Mouse (Mus musculus): ENCODE measurements around the gene Scpep1. TPM values are rescaled to one million over a fixed set of nuclear protein-coding genes. Genes with fewer than 3 reads are reported as not detected.

Scpep1 gene
- polyA plus RNA-seq, 1 experiment from 2014 or later: 75.9 TPM

DNA sequence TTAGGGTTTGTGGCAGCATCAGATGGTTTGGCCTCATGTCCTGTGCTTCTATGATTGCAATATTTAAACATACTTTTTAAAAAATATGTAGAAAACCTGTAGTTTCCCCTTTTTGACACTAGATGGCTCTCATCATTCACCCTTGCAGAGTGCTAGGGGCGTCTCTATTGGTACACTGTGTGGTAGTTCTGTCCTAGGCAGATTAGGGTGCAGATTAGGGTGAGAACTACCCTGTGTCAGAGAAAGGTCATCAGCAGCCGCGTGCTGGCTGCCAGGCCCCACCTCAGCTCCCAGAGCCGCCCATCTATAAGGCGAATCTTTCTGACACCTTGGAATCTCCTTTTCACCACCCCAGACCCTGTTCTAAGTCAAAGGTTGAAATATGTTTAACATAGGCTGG lies 34.3 kb upstream of the Scpep1 start:
- Histone ChIP-seq H3K9me3 (ENCODE audit: control insufficient read depth, low read length) (no peaks in the 10 kb centered on the region), H3K9ac (ENCODE audit: low read length) (no peak overlapping the region), H3K27ac (replicated peaks; ENCODE audit: low read depth, low read length) (no peak overlapping the region), H3K4me2 (ENCODE audit: low read depth, severe bottlenecking) (no peak overlapping the region), H3K27me3 (ENCODE audit: control insufficient read depth, insufficient read depth, low read length) (no peaks in the 10 kb centered on the region), H3K4me3 (ENCODE audit: low read depth, low read length) (no peak overlapping the region), H3K4me1 (ENCODE audit: control insufficient read depth, insufficient read depth, low read length) (no peaks in the 10 kb centered on the region), H3K36me3 (ENCODE audit: control insufficient read depth, insufficient read depth, low read length) (peaks cover 14% of the 10 kb centered on the region)
- DNase-seq (ENCODE audit: low spot score) (no peak), ATAC-seq (ENCODE audit: insufficient number of reproducible peaks, low FRiP score, low TSS enrichment, low read depth) (no peak)
- 71% methylated on average over 5 of the region's 5 CpGs for WGBS

GRCm38 (mm10) chr11:88988956-88989355 lies 33.7 kb upstream of the Scpep1 start:
- 79% methylated on average over 5 of the region's 5 CpGs for WGBS
- Histone ChIP-seq H3K27ac (replicated peaks; ENCODE audit: low read depth, low read length) (no peak overlapping the region), H3K4me3 (ENCODE audit: low read depth, low read length) (no peak overlapping the region), H3K27me3 (ENCODE audit: control insufficient read depth, insufficient read depth, low read length) (no peaks in the 10 kb centered on the region), H3K4me2 (ENCODE audit: low read depth, severe bottlenecking) (no peak overlapping the region), H3K9ac (ENCODE audit: low read length) (no peak overlapping the region), H3K9me3 (ENCODE audit: control insufficient read depth, low read length) (no peaks in the 10 kb centered on the region), H3K4me1 (ENCODE audit: control insufficient read depth, insufficient read depth, low read length) (no peaks in the 10 kb centered on the region), H3K36me3 (ENCODE audit: control insufficient read depth, insufficient read depth, low read length) (peaks cover 14% of the 10 kb centered on the region)
- DNase-seq (ENCODE audit: low spot score) (no peak), ATAC-seq (ENCODE audit: insufficient number of reproducible peaks, low FRiP score, low TSS enrichment, low read depth) (no peak)

DNA sequence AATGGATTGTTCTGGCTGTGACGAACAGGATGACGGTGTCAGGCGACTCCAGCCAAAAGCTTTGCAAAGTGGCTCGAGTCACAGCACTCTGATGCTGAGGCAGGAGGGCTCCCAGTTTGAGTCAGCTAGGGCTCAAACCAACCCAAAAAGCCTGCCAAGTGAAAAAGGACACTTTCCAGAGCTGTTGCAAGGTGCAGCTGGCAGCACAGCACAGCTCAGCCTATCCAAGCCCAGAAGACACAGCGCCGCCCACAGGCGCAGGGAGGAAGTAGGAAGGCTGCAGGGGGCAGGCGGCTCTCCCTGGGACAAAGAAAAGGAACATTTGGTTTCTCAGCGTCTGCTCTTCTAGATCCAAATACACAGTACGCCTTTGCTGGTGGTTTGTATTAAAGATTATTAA lies 31.4 kb upstream of the Scpep1 start:
- DNase-seq (ENCODE audit: low spot score) (no peak), ATAC-seq (ENCODE audit: insufficient number of reproducible peaks, low FRiP score, low TSS enrichment, low read depth) (no peak)
- Histone ChIP-seq H3K36me3 (ENCODE audit: control insufficient read depth, insufficient read depth, low read length) (peaks cover 14% of the 10 kb centered on the region), H3K4me1 (ENCODE audit: control insufficient read depth, insufficient read depth, low read length) (no peaks in the 10 kb centered on the region), H3K4me3 (ENCODE audit: low read depth, low read length) (no peak overlapping the region), H3K9me3 (ENCODE audit: control insufficient read depth, low read length) (no peaks in the 10 kb centered on the region), H3K27me3 (ENCODE audit: control insufficient read depth, insufficient read depth, low read length) (no peaks in the 10 kb centered on the region), H3K9ac (ENCODE audit: low read length) (no peak overlapping the region), H3K27ac (replicated peaks; ENCODE audit: low read depth, low read length) (no peak overlapping the region), H3K4me2 (ENCODE audit: low read depth, severe bottlenecking) (no peak overlapping the region)
- 81% methylated on average over 10 of the region's 10 CpGs for WGBS

GRCm38 (mm10) chr11:88981337-88981736 lies 26.1 kb upstream of the Scpep1 start:
- Histone ChIP-seq H3K36me3 (ENCODE audit: control insufficient read depth, insufficient read depth, low read length) (peaks cover 10% of the 10 kb centered on the region), H3K4me1 (ENCODE audit: control insufficient read depth, insufficient read depth, low read length) (no peaks in the 10 kb centered on the region), H3K9ac (ENCODE audit: low read length) (no peak overlapping the region), H3K9me3 (ENCODE audit: control insufficient read depth, low read length) (no peaks in the 10 kb centered on the region), H3K27ac (replicated peaks; ENCODE audit: low read depth, low read length) (no peak overlapping the region), H3K4me2 (ENCODE audit: low read depth, severe bottlenecking) (no peak overlapping the region), H3K27me3 (ENCODE audit: control insufficient read depth, insufficient read depth, low read length) (no peaks in the 10 kb centered on the region), H3K4me3 (ENCODE audit: low read depth, low read length) (no peak overlapping the region)
- 87% methylated on average over 8 of the region's 8 CpGs for WGBS
- DNase-seq (ENCODE audit: low spot score) (no peak), ATAC-seq (ENCODE audit: insufficient number of reproducible peaks, low FRiP score, low TSS enrichment, low read depth) (no peak)

- H3K4me2 ChIP-seq (ENCODE audit: low read depth, severe bottlenecking): no peak overlapping the region
- H3K4me1 ChIP-seq (ENCODE audit: control insufficient read depth, insufficient read depth, low read length): 0 out of 2 replicates have a peak, but pooled peaks cover 2% of the 10 kb centered on the region
- H3K9ac ChIP-seq (ENCODE audit: low read length): no peak overlapping the region
- ATAC-seq (ENCODE audit: insufficient number of reproducible peaks, low FRiP score, low TSS enrichment, low read depth) (no peak), DNase-seq (ENCODE audit: low spot score) (no peak)
- no peak overlapping the region for H3K27ac ChIP-seq (replicated peaks; ENCODE audit: low read depth, low read length)
- no peak overlapping the region for H3K4me3 ChIP-seq (ENCODE audit: low read depth, low read length)
- H3K9me3 ChIP-seq (ENCODE audit: control insufficient read depth, low read length): no peaks in the 10 kb centered on the region
- peaks cover 2% of the 10 kb centered on the region for H3K36me3 ChIP-seq (ENCODE audit: control insufficient read depth, insufficient read depth, low read length)
- no peaks in the 10 kb centered on the region for H3K27me3 ChIP-seq (ENCODE audit: control insufficient read depth, insufficient read depth, low read length)
- WGBS: 97% methylated on average over 5 of the region's 5 CpGs
Observed at GRCm38 (mm10) chr11:88977188-88977587, 21.9 kb upstream of the Scpep1 start.

- peaks cover under 1% of the 10 kb centered on the region for H3K36me3 ChIP-seq (ENCODE audit: control insufficient read depth, insufficient read depth, low read length)
- no peaks in the 10 kb centered on the region for H3K27me3 ChIP-seq (ENCODE audit: control insufficient read depth, insufficient read depth, low read length)
- no peak overlapping the region for H3K27ac ChIP-seq (replicated peaks; ENCODE audit: low read depth, low read length)
- 0 out of 2 replicates have a peak, but pooled peaks cover 2% of the 10 kb centered on the region for H3K4me1 ChIP-seq (ENCODE audit: control insufficient read depth, insufficient read depth, low read length)
- H3K9ac ChIP-seq (ENCODE audit: low read length): no peak overlapping the region
- 93% methylated on average over 2 of the region's 2 CpGs for WGBS
- H3K4me3 ChIP-seq (ENCODE audit: low read depth, low read length): no peak overlapping the region
- no peaks in the 10 kb centered on the region for H3K9me3 ChIP-seq (ENCODE audit: control insufficient read depth, low read length)
- H3K4me2 ChIP-seq (ENCODE audit: low read depth, severe bottlenecking): no peak overlapping the region
- DNase-seq (ENCODE audit: low spot score) (no peak), ATAC-seq (ENCODE audit: insufficient number of reproducible peaks, low FRiP score, low TSS enrichment, low read depth) (no peak)
Observed at GRCm38 (mm10) chr11:88976320-88976719, 21.1 kb upstream of the Scpep1 start.

DNA sequence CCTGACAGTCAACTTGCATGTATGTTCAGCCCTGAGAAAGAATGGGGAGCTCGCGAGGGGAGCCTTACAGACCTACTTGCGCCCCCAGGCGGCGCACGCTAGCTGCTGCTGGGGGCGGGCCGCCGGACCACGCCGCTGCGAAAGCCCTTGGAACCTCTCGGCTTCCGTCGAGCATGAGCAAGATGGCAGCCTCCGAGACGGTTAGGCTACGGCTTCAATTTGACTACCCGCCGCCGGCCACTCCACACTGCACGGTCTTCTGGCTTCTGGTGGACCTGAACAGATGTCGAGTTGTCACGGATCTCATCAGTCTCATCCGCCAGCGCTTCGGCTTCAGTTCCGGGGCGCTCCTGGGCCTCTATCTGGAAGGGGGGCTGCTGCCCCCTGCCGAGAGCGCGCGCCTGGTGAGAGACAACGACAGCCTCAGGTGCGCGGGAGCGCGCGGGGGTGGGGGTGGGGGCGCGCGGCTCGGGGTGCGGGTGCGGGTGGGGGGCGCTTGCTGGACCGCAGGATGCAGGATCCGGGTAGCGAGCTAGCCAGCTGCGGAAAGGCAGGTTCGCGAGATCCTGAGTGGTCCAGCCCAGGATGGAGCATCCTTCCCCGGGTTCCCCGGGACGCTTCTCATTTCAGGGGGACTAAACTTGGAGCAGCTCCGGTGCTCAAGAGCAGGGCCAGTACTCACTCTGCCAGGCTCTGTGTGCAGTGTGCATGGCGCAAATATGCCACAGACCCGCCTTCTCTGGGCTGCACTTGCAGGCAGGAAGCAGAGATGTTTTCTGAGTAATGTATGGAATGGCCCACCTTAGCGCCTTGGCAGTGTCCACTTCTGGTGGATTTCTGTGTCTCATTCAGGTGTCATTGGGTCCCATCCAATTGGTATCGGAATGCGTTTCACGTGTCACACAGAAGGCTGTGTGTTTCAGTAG lies 18.8 kb upstream of the Scpep1 start:
- peak; percentile 95 for DNase-seq (ENCODE audit: low spot score)
- H3K4me1 ChIP-seq (ENCODE audit: control insufficient read depth, insufficient read depth, low read length): 0 out of 2 replicates have a peak, but pooled peaks cover 2% of the 10 kb centered on the region

GRCm38 (mm10) chr11:88970202-88970732 lies 15.0 kb upstream of the Scpep1 start, which contains the start of gene Coil:
TSS of gene Coil (plus strand) at chr11:88970252.
- H3K27me3 ChIP-seq (ENCODE audit: control insufficient read depth, insufficient read depth, low read length): peaks cover 3% of the 10 kb centered on the region; the same call in 1 of the 2 replicates
- no peaks in the 10 kb centered on the region for H3K9me3 ChIP-seq (ENCODE audit: control insufficient read depth, low read length)
- no peak within 1 kb of the TSS for H3K9ac ChIP-seq (ENCODE audit: low read length)
- DNase-seq (ENCODE audit: low spot score): peak; percentile 40
- no peak within 1 kb of the TSS for H3K27ac ChIP-seq (replicated peaks; ENCODE audit: low read depth, low read length)
- no peaks in the 10 kb centered on the region for H3K4me1 ChIP-seq (ENCODE audit: control insufficient read depth, insufficient read depth, low read length)
- no peak within 1 kb of the TSS for H3K4me2 ChIP-seq (ENCODE audit: low read depth, severe bottlenecking)
- ATAC-seq (ENCODE audit: insufficient number of reproducible peaks, low FRiP score, low TSS enrichment, low read depth): no peak
- H3K4me3 ChIP-seq (ENCODE audit: low read depth, low read length): no peak within 1 kb of the TSS
- WGBS: 35% methylated on average over 2 of the region's 2 CpGs
- no peaks in the 10 kb centered on the region for H3K36me3 ChIP-seq (ENCODE audit: control insufficient read depth, insufficient read depth, low read length)

More for the DNA sequence above, 18.8 kb upstream of the Scpep1 start:
- Histone ChIP-seq H3K4me3 (ENCODE audit: low read depth, low read length) (peak overlapping the region; percentile 76), H3K4me2 (ENCODE audit: low read depth, severe bottlenecking) (peak overlapping the region; percentile 65), H3K9ac (ENCODE audit: low read length) (peak overlapping the region; percentile 86), H3K9me3 (ENCODE audit: control insufficient read depth, low read length) (no peaks in the 10 kb centered on the region), H3K36me3 (ENCODE audit: control insufficient read depth, insufficient read depth, low read length) (no peaks in the 10 kb centered on the region), H3K27ac (replicated peaks; ENCODE audit: low read depth, low read length) (peak overlapping the region; percentile 74; the same call in 1 of the 2 replicates), H3K27me3 (ENCODE audit: control insufficient read depth, insufficient read depth, low read length) (peaks cover 3% of the 10 kb centered on the region; the same call in 1 of the 2 replicates)
- ATAC-seq (ENCODE audit: insufficient number of reproducible peaks, low FRiP score, low TSS enrichment, low read depth): peak; percentile 59
- 2% methylated on average over 61 of the region's 62 CpGs for WGBS
